ENCODE assay signal across 18 mouse cellular contexts in genomic region chr6:115890601-115891000, GRCm38 (mm10). TPM values are rescaled to one million over a fixed set of nuclear protein-coding genes. Genes with fewer than 3 reads are reported as not detected.
DNase-seq lines count a peak whose midpoint lies in the region; ATAC-seq and TF ChIP-seq lines count a peak whose summit lies in the region.
"Had no signal": no experiment of that assay in that cellular context is flagged by ENCODE, and none has a peak within 500 bp of the region (broad histone marks: within the 10 kb centered on the region; RNA-seq: fewer than 3 reads in every experiment).

No protein-coding gene starts in this region.

- H3K27me3 ChIP-seq in intestine, embryonic 14.5 days (replicated peaks; ENCODE audit: control insufficient read depth, insufficient read depth, low read length) = no peaks in the 10 kb centered on the region

- 80% methylated on average over 8 of the region's 8 CpGs for WGBS in intestine, embryonic 14.5 days

- H3K4me2 ChIP-seq in intestine, embryonic 14.5 days (ENCODE audit: low read length) = no peak overlapping the region

- H3K9me3 ChIP-seq in intestine, embryonic 14.5 days (ENCODE audit: control insufficient read depth, low read length) = peaks cover 6% of the 10 kb centered on the region; the same call in 1 of the 2 replicates
- H3K9me3 ChIP-seq: limb, embryonic 10.5 days had no signal

- peaks cover 7% of the 10 kb centered on the region for H3K4me1 ChIP-seq in brown adipose tissue, adult 24 weeks (ENCODE audit: control insufficient read depth, insufficient read depth, insufficient read length, low read length)
- peaks cover 21% of the 10 kb centered on the region for H3K4me1 ChIP-seq in intestine, embryonic 14.5 days (replicated peaks; ENCODE audit: control insufficient read depth, insufficient read depth, low read length)

- ATAC-seq in intestine, embryonic 14.5 days (replicated peaks; ENCODE audit: low FRiP score, low TSS enrichment, low read depth) = no peak

- peak; percentile 89 for DNase-seq in heart, adult 11 months
- no peak for DNase-seq in heart, postnatal 36 days
- DNase-seq in layer of hippocampus, adult 2 months (ENCODE audit: low spot score in 2 of 2) = no peak
- no peak for DNase-seq in layer of hippocampus, adult 11-12 months (ENCODE audit: low spot score)
- DNase-seq in intestine, embryonic 14.5 days (ENCODE audit: low spot score) = no peak
- DNase-seq in adrenal gland, postnatal 4 days (ENCODE audit: low spot score in 2 of 2) = no peak
- no peak for DNase-seq in thymus, postnatal 0 days (ENCODE audit: low spot score)
- DNase-seq: adrenal gland, postnatal 14 days; cerebellum, adult 11 months; thymus, postnatal 36 days had no signal

- no peak overlapping the region for H3K4me3 ChIP-seq in layer of hippocampus, adult 2 months
- no peak overlapping the region for H3K4me3 ChIP-seq in brown adipose tissue, adult 24 weeks (ENCODE audit: insufficient read depth, low read depth, low read length)
- no peak overlapping the region for H3K4me3 ChIP-seq in intestine, embryonic 14.5 days (ENCODE audit: low read depth, low read length)
- H3K4me3 ChIP-seq: limb, embryonic 10.5 days; megakaryocyte, embryonic 14.5 days; myocyte had no signal

- peak overlapping the region; percentile 85 for H3K27ac ChIP-seq in layer of hippocampus, adult 2 months
- 0 out of 2 replicates have a peak overlapping the region, but pooled peaks have one; percentile 21 for H3K27ac ChIP-seq in brown adipose tissue, adult 24 weeks (replicated peaks; ENCODE audit: low read depth, low read length)
- peak overlapping the region; percentile 82 for H3K27ac ChIP-seq in intestine, embryonic 14.5 days (ENCODE audit: low read depth)
- H3K27ac ChIP-seq: limb, embryonic 10.5 days; liver, embryonic 14.5 days had no signal

- H3K9ac ChIP-seq in intestine, embryonic 14.5 days (ENCODE audit: low read length) = no peak overlapping the region
- H3K9ac ChIP-seq: liver, embryonic 14.5 days had no signal

- peaks cover 58% of the 10 kb centered on the region for H3K36me3 ChIP-seq in intestine, embryonic 14.5 days (ENCODE audit: control insufficient read depth, insufficient read depth, low read length)

- intact Hi-C loops in heart, postnatal 36 days (cut with DNase I) = no loop called here

- no peak for TF ChIP-seq CTCF in layer of hippocampus, adult 2 months (conservative IDR thresholded peaks at IDR 0.05)

RNA-seq across cellular contexts. Expression of gene Ift122, which starts 37.3 kb away (rescaled TPM):
- 1 to 10 TPM; 9.1 to 9.4 TPM for total RNA-seq in heart, postnatal 36 days (2021)
- 10 to 100 TPM; 30.3 TPM for total RNA-seq in layer of hippocampus, adult 2 months (2021)
- polyA plus RNA-seq in brown adipose tissue, adult 24 weeks (2012; ENCODE audit: insufficient read depth, insufficient read length, missing spikeins) = 2.0 and 3.7 TPM in 2 replicates
- 18.4 and 21.5 TPM in 2 replicates for polyA plus RNA-seq in intestine, embryonic 14.5 days (2014; fragmentation: Nextera tagmentation; extraction: Ambion mirVana)
- total RNA-seq in adrenal gland, postnatal 4 days (2021) = 10 to 100 TPM; 23.5 to 25.6 TPM
- 8.2 and 11.0 TPM in 2 replicates for polyA plus RNA-seq in thymus, postnatal 0 days (2015; fragmentation: Nextera tagmentation; extraction: Ambion mirVana)

RNA-seq across cellular contexts. Expression of gene Mbd4, which starts 37.4 kb away (rescaled TPM):
- total RNA-seq in heart, postnatal 36 days (2021) = 1 to 10 TPM; 1.2 TPM
- 1 to 10 TPM; 6.3 to 6.8 TPM for total RNA-seq in layer of hippocampus, adult 2 months (2021)
- 0.48 and 1.0 TPM in 2 replicates for polyA plus RNA-seq in brown adipose tissue, adult 24 weeks (2012; ENCODE audit: insufficient read depth, insufficient read length, missing spikeins)
- 14.7 and 18.4 TPM in 2 replicates for polyA plus RNA-seq in intestine, embryonic 14.5 days (2014; fragmentation: Nextera tagmentation; extraction: Ambion mirVana)
- total RNA-seq in adrenal gland, postnatal 4 days (2021) = 1 to 10 TPM; 7.5 to 8.1 TPM
- 18.7 and 20.8 TPM in 2 replicates for polyA plus RNA-seq in thymus, postnatal 0 days (2015; fragmentation: Nextera tagmentation; extraction: Ambion mirVana)

RNA-seq across cellular contexts. Expression of gene Rho, which starts 40.9 kb away (rescaled TPM):
- not detected for total RNA-seq in heart, postnatal 36 days (2021)
- total RNA-seq in layer of hippocampus, adult 2 months (2021) = 1 to 10 TPM in 1 of 2 experiments, under 1 TPM in 1; 0.49 to 1.1 TPM
- not detected in 2 replicates for polyA plus RNA-seq in brown adipose tissue, adult 24 weeks (2012; ENCODE audit: insufficient read depth, insufficient read length, missing spikeins)
- 0.07 TPM in 1 of 2 replicates, not detected in the other for polyA plus RNA-seq in intestine, embryonic 14.5 days (2014; fragmentation: Nextera tagmentation; extraction: Ambion mirVana)
- total RNA-seq in adrenal gland, postnatal 4 days (2021) = 1 to 10 TPM in 1 of 2 experiments, under 1 TPM in 1; 0.70 to 1.1 TPM
- polyA plus RNA-seq in thymus, postnatal 0 days (2015; fragmentation: Nextera tagmentation; extraction: Ambion mirVana) = 0.10 TPM in 1 of 2 replicates, not detected in the other
- polyA plus RNA-seq: kidney, embryonic 14.5 days had no signal

RNA-seq across cellular contexts. Expression of gene Efcab12, which starts 52.4 kb away (rescaled TPM):
- under 1 TPM; 0.35 to 0.53 TPM for total RNA-seq in heart, postnatal 36 days (2021)
- 1 to 10 TPM; 3.9 to 4.5 TPM for total RNA-seq in layer of hippocampus, adult 2 months (2021)
- polyA plus RNA-seq in brown adipose tissue, adult 24 weeks (2012; ENCODE audit: insufficient read depth, insufficient read length, missing spikeins) = 0.46 TPM in 1 of 2 replicates, not detected in the other
- 0.67 and 0.69 TPM in 2 replicates for polyA plus RNA-seq in intestine, embryonic 14.5 days (2014; fragmentation: Nextera tagmentation; extraction: Ambion mirVana)
- 1 to 10 TPM in 1 of 2 experiments, under 1 TPM in 1; 0.96 to 1.9 TPM for total RNA-seq in adrenal gland, postnatal 4 days (2021)
- polyA plus RNA-seq in thymus, postnatal 0 days (2015; fragmentation: Nextera tagmentation; extraction: Ambion mirVana) = 0.20 and 0.33 TPM in 2 replicates
- total RNA-seq: hematopoietic stem cell, adult 5-6 weeks had no signal
- polyA plus RNA-seq: myocyte had no signal

RNA-seq across cellular contexts. Expression of gene H1foo, which starts 54.1 kb away (rescaled TPM):
- not detected for total RNA-seq in heart, postnatal 36 days (2021)
- total RNA-seq in layer of hippocampus, adult 2 months (2021) = not detected
- not detected in 2 replicates for polyA plus RNA-seq in brown adipose tissue, adult 24 weeks (2012; ENCODE audit: insufficient read depth, insufficient read length, missing spikeins)
- polyA plus RNA-seq in intestine, embryonic 14.5 days (2014; fragmentation: Nextera tagmentation; extraction: Ambion mirVana) = not detected in 2 replicates
- total RNA-seq in adrenal gland, postnatal 4 days (2021) = not detected
- polyA plus RNA-seq in thymus, postnatal 0 days (2015; fragmentation: Nextera tagmentation; extraction: Ambion mirVana) = 0.23 and 0.28 TPM in 2 replicates
- total RNA-seq: adrenal gland, postnatal 14 days; hematopoietic stem cell, adult 5-6 weeks; layer of hippocampus, postnatal 14 days had no signal
- polyA plus RNA-seq: kidney, embryonic 14.5 days; limb, embryonic 10.5 days; liver, embryonic 14.5 days; myocyte had no signal

Comparison
In these comparisons a context has a peak if more than half of its experiments do, and no peak if none do; other contexts are left out.
1. H3K27ac ChIP-seq: peak in every context shown above with its lines; median percentile 85 in layer of hippocampus, adult 2 months; 82 in intestine, embryonic 14.5 days; 21 in brown adipose tissue, adult 24 weeks.